Mouse (Mus musculus) ovary, adult 18-20 months (tissue): ENCODE results near the gene Cck.

Experiments used
- DNase-seq: peaks from one replicate; pipeline ENCODE4 v3.0.0; 2022; ENCODE audit warnings: low spot score, mixed read lengths

Gene Cck

GRCm38 (mm10) chr9:121495529-121495928, at the start of gene Cck:
Cck (minus strand) TSS chr9:121495694.
- no peak for DNase-seq

GRCm38 (mm10) chr9:121541530-121541929, 46.0 kb upstream of the Cck start:
- DNase-seq = no peak

GRCm38 (mm10) chr9:121532626-121533025, 37.1 kb upstream of the Cck start:
- DNase-seq = no peak

GRCm38 (mm10) chr9:121528605-121529357, 33.3 kb upstream of the Cck start:
- no peak for DNase-seq

- no peak for DNase-seq
Measured at GRCm38 (mm10) chr9:121526171-121526570, 30.7 kb upstream of the Cck start.

GRCm38 (mm10) chr9:121520047-121520446, 24.6 kb upstream of the Cck start:
- no peak for DNase-seq

GRCm38 (mm10) chr9:121514462-121514861, 19.0 kb upstream of the Cck start:
- DNase-seq = no peak

- DNase-seq = no peak
Measured at GRCm38 (mm10) chr9:121511911-121512310, 16.4 kb upstream of the Cck start.

- no peak for DNase-seq
Measured at GRCm38 (mm10) chr9:121506478-121507180, 11.1 kb upstream of the Cck start.

- no peak for DNase-seq
Measured at GRCm38 (mm10) chr9:121505346-121505745, 9.9 kb upstream of the Cck start.

- DNase-seq = no peak
Measured at GRCm38 (mm10) chr9:121496102-121496501, 608 bp upstream of the Cck start.

- DNase-seq = no peak
Measured at GRCm38 (mm10) chr9:121494006-121494767, 1.3 kb downstream of the Cck start.

- DNase-seq = no peak
Measured at GRCm38 (mm10) chr9:121491592-121492240, 3.8 kb downstream of the Cck start.

GRCm38 (mm10) chr9:121487216-121487615, 8.3 kb downstream of the Cck start:
- DNase-seq = no peak

- DNase-seq = no peak
Measured at GRCm38 (mm10) chr9:121479453-121479852, 16.0 kb downstream of the Cck start.

- no peak for DNase-seq
Measured at GRCm38 (mm10) chr9:121477305-121477911, 18.1 kb downstream of the Cck start.

GRCm38 (mm10) chr9:121475488-121476452, 19.7 kb downstream of the Cck start:
- no peak for DNase-seq

GRCm38 (mm10) chr9:121474771-121475170, 20.7 kb downstream of the Cck start:
- DNase-seq = no peak

- no peak for DNase-seq
Measured at GRCm38 (mm10) chr9:121469711-121470110, 25.8 kb downstream of the Cck start.

GRCm38 (mm10) chr9:121467460-121467859, 28.0 kb downstream of the Cck start:
- DNase-seq = no peak

GRCm38 (mm10) chr9:121460527-121460926, 35.0 kb downstream of the Cck start:
- no peak for DNase-seq
